Mouse (Mus musculus) CH12.LX (cell line): ENCODE measurements around the gene Tyro3. TPM values are rescaled to one million over a fixed set of nuclear protein-coding genes. Genes with fewer than 3 reads are reported as not detected.
A peak's percentile ranks its signal among the peaks of the same experiment; 100 is the strongest.

Source experiments
- DNase-seq: peaks from one replicate; pipeline ENCODE4 v3.0.0-alpha.2; 2013; ENCODE audit errors: extremely low read depth
- H3K27ac ChIP-seq: 2 replicates; pipeline ENCODE4 v1.5.1; 2012; ENCODE audit warnings: low read depth, mild to moderate bottlenecking, control low read depth, moderate library complexity; ENCODE audit not compliant: insufficient read depth
- H3K27me3 ChIP-seq: replicated peaks from 2 replicates; pipeline ENCODE3; 2012; ENCODE audit warnings: inconsistent platforms
- H3K36me3 ChIP-seq, 2 experiments: replicated peaks in 1 of 2; 2 replicates each; pipeline versions ENCODE3 to v1.6.1; 2012; ENCODE audit warnings: inconsistent platforms in 1 of 2, low read length in 1 of 2, mild to moderate bottlenecking in 1 of 2, mixed read lengths in 1 of 2, moderate library complexity in 1 of 2; ENCODE audit not compliant: control insufficient read depth in 1 of 2, insufficient read depth in 1 of 2
- H3K4me1 ChIP-seq, 2 experiments: 2 replicates each; pipeline ENCODE4 v1.6.1; 2012; ENCODE audit warnings: inconsistent platforms in 1 of 2, moderate library complexity in 1 of 2; ENCODE audit not compliant: insufficient read depth in 2 of 2, control insufficient read depth in 1 of 2
- H3K4me2 ChIP-seq: 2 replicates; pipeline ENCODE4 v1.6.1; 2012; ENCODE audit warnings: low read depth, mild to moderate bottlenecking, control low read depth; ENCODE audit not compliant: poor library complexity, insufficient read depth, severe bottlenecking
- H3K4me3 ChIP-seq, 3 experiments: fragments of 150-350 bp in 1 of 3; sonication (generic) in 1 of 3; replicated peaks in 1 of 3; 2 replicates each; pipeline versions ENCODE3 to v1.5.1; 2011 to 2012; ENCODE audit warnings: low read depth in 2 of 3, low read length in 2 of 3, mild to moderate bottlenecking in 2 of 3, moderate library complexity in 2 of 3, control low read depth in 1 of 3, improper control_type of control experiment in 1 of 3, inconsistent platforms in 1 of 3, mixed read lengths in 1 of 3; ENCODE audit not compliant: poor library complexity in 1 of 3
- H3K79me2 ChIP-seq: replicated peaks from 2 replicates; pipeline ENCODE4 v1.6.1; 2012; ENCODE audit warnings: mild to moderate bottlenecking, moderate library complexity; ENCODE audit not compliant: control insufficient read depth, poor library complexity, insufficient read depth, severe bottlenecking; ENCODE audit errors: extremely low read depth
- H3K9ac ChIP-seq: 2 replicates; pipeline ENCODE4 v1.6.1; 2012; ENCODE audit warnings: low read depth, mild to moderate bottlenecking, control low read depth, moderate library complexity; ENCODE audit not compliant: insufficient read depth
- H3K9me3 ChIP-seq: replicated peaks from 2 replicates; pipeline ENCODE3; 2012; ENCODE audit warnings: low read length, inconsistent platforms, mixed read lengths
- BHLHE40 ChIP-seq: IDR thresholded peaks from 2 replicates; pipeline ENCODE4 v1.6.1; 2011; ENCODE audit warnings: mild to moderate bottlenecking, low read depth, low read length, improper control_type of control experiment
- CHD1 ChIP-seq: IDR thresholded peaks from 2 replicates; pipeline ENCODE4 v1.6.1; 2012; ENCODE audit warnings: low read depth, low read length, improper control_type of control experiment, inconsistent platforms
- CHD2 ChIP-seq: IDR thresholded peaks from 2 replicates; pipeline ENCODE4 v1.6.1; 2011; ENCODE audit warnings: low read length, improper control_type of control experiment
- E2F4 ChIP-seq: IDR thresholded peaks from 2 replicates; pipeline ENCODE4 v1.6.1; 2011; ENCODE audit warnings: low read depth, low read length, improper control_type of control experiment; ENCODE audit not compliant: insufficient replicate concordance
- ELF1 ChIP-seq: IDR thresholded peaks from 2 replicates; pipeline ENCODE4 v1.6.1; 2014; ENCODE audit warnings: low read depth, mild to moderate bottlenecking, inconsistent platforms, low read length, improper control_type of control experiment
- EP300 ChIP-seq: IDR thresholded peaks from 2 replicates; pipeline ENCODE4 v1.6.1; 2011; ENCODE audit warnings: low read length, improper control_type of control experiment
- ETS1 ChIP-seq: conservative IDR thresholded peaks from 2 replicates; pipeline ENCODE4 v1.6.1; 2012; ENCODE audit warnings: low read depth, mild to moderate bottlenecking, inconsistent platforms, low read length, improper control_type of control experiment, moderate library complexity
- HCFC1 ChIP-seq: IDR thresholded peaks from 2 replicates; pipeline ENCODE4 v1.6.1; 2012; ENCODE audit warnings: low read depth, mild to moderate bottlenecking, inconsistent platforms, low read length, improper control_type of control experiment
- IRF4 ChIP-seq: IDR thresholded peaks from 2 replicates; pipeline ENCODE4 v1.6.1; 2014; ENCODE audit warnings: low read depth, mild to moderate bottlenecking, inconsistent platforms, low read length, improper control_type of control experiment
- JUN ChIP-seq: IDR thresholded peaks from 2 replicates; pipeline ENCODE4 v1.6.1; 2011; ENCODE audit warnings: low read depth, mild to moderate bottlenecking, low read length, improper control_type of control experiment, moderate library complexity; ENCODE audit not compliant: insufficient read depth
- JUND ChIP-seq: conservative IDR thresholded peaks from 2 replicates; pipeline ENCODE4 v1.6.1; 2011; ENCODE audit warnings: low read depth, low read length, improper control_type of control experiment
- MAFK ChIP-seq: IDR thresholded peaks from 2 replicates; pipeline ENCODE4 v1.6.1; 2011; ENCODE audit warnings: low read length, improper control_type of control experiment; ENCODE audit not compliant: insufficient replicate concordance
- MAZ ChIP-seq: IDR thresholded peaks from 2 replicates; pipeline ENCODE4 v1.6.1; 2012; ENCODE audit warnings: low read depth, mild to moderate bottlenecking, inconsistent platforms, low read length, improper control_type of control experiment, moderate library complexity
- MEF2A ChIP-seq: IDR thresholded peaks from 2 replicates; pipeline ENCODE4 v1.6.1; 2014; ENCODE audit warnings: low read depth, mild to moderate bottlenecking, inconsistent platforms, low read length, improper control_type of control experiment, borderline replicate concordance
- MXI1 ChIP-seq: IDR thresholded peaks from 2 replicates; pipeline ENCODE4 v1.6.1; 2011; ENCODE audit warnings: mild to moderate bottlenecking, low read depth, low read length, improper control_type of control experiment
- NELFE ChIP-seq: IDR thresholded peaks from 2 replicates; pipeline ENCODE4 v1.6.1; 2011; ENCODE audit warnings: low read depth, low read length, improper control_type of control experiment
- NRF1 ChIP-seq: IDR thresholded peaks from 2 replicates; pipeline ENCODE4 v1.6.1; 2014; ENCODE audit warnings: low read depth, mild to moderate bottlenecking, inconsistent platforms, low read length, improper control_type of control experiment, moderate library complexity
- PAX5 ChIP-seq: IDR thresholded peaks from 2 replicates; pipeline ENCODE4 v1.6.1; 2012; ENCODE audit warnings: low read length, inconsistent platforms, mixed read lengths
- POLR2A ChIP-seq: IDR thresholded peaks from 2 replicates; pipeline ENCODE4 v1.6.1; 2011; ENCODE audit warnings: low read depth, mild to moderate bottlenecking, improper control_type of control experiment, low read length
- POLR2AphosphoS2 ChIP-seq: IDR thresholded peaks from 2 replicates; pipeline ENCODE4 v1.6.1; 2011; ENCODE audit warnings: low read depth, low read length, improper control_type of control experiment
- RAD21 ChIP-seq: IDR thresholded peaks from 2 replicates; pipeline ENCODE4 v1.6.1; 2011; ENCODE audit warnings: low read depth, mild to moderate bottlenecking, low read length, improper control_type of control experiment, moderate library complexity
- RCOR1 ChIP-seq: conservative IDR thresholded peaks from 2 replicates; pipeline ENCODE4 v1.6.1; 2012; ENCODE audit warnings: low read depth, mild to moderate bottlenecking, inconsistent platforms, low read length, improper control_type of control experiment
- SMC3 ChIP-seq: IDR thresholded peaks from 2 replicates; pipeline ENCODE4 v1.6.1; 2011; ENCODE audit warnings: low read depth, low read length, improper control_type of control experiment
- TBP ChIP-seq: conservative IDR thresholded peaks from 2 replicates; pipeline ENCODE4 v1.6.1; 2011; ENCODE audit warnings: low read depth, low read length, improper control_type of control experiment
- TCF12 ChIP-seq: IDR thresholded peaks from 2 replicates; pipeline ENCODE4 v1.6.1; 2014; ENCODE audit warnings: low read depth, mild to moderate bottlenecking, inconsistent platforms, low read length, improper control_type of control experiment
- UBTF ChIP-seq: IDR thresholded peaks from 2 replicates; pipeline ENCODE4 v1.6.1; 2012; ENCODE audit warnings: low read depth, mild to moderate bottlenecking, inconsistent platforms, low read length, improper control_type of control experiment, moderate library complexity
- USF2 ChIP-seq: conservative IDR thresholded peaks from 2 replicates; pipeline ENCODE4 v1.6.1; 2011; ENCODE audit warnings: low read depth, low read length, improper control_type of control experiment
- ZKSCAN1 ChIP-seq: IDR thresholded peaks from 2 replicates; pipeline ENCODE4 v1.6.1; 2012; ENCODE audit warnings: low read depth, inconsistent platforms, low read length, improper control_type of control experiment, borderline replicate concordance
- ZMIZ1 ChIP-seq: IDR thresholded peaks from 2 replicates; pipeline ENCODE4 v1.6.1; 2012; ENCODE audit warnings: low read depth, mild to moderate bottlenecking, inconsistent platforms, low read length, improper control_type of control experiment
- ZNF384 ChIP-seq: IDR thresholded peaks from 2 replicates; pipeline ENCODE4 v1.6.1; 2012; ENCODE audit warnings: low read depth, low read length, improper control_type of control experiment, inconsistent platforms
- dilution Hi-C: fragments of 300-500 bp; cut with MboI; formaldehyde crosslinking; loops from 2 replicates; pipeline ENCODE4 v1.14.3; 2020; ENCODE audit warnings: low sequenced_read_pairs; ENCODE audit not compliant: extremely low pct_unique_long_range_greater_than_20kb, extremely low pct_ligation_motif_present
- in situ Hi-C: fragments of 300-500 bp; cut with MboI; formaldehyde crosslinking; loops from 3 replicates; pipeline ENCODE4 v1.14.3; 2019; ENCODE audit warnings: low sequenced_read_pairs, low pct_ligation_motif_present, low pct_unique_long_range_greater_than_20kb, mixed read lengths
- polyA plus RNA-seq: library from polyadenylated mRNA; unstranded; fragments of >175 nt; gene quantifications from 2 replicates; pipeline ENCODE4 v1.2.1, GENCODE M21; 2012; ENCODE audit warnings: low read depth; ENCODE audit not compliant: insufficient read length
- total RNA-seq, 2 experiments: library from RNA; depleted of rRNA; stranded (reverse); fragments of 300-350 nt in 1 of 2; fragments of >200 nt in 1 of 2; gene quantifications; 2 replicates each; pipeline ENCODE4 v1.2.3; 2012 to 2014

Tyro3 gene
- total and polyA plus RNA-seq, 3 experiments: 20.3 to 39.7 (median 23.7) TPM

GRCm38 (mm10) chr2:119789996-119790395 lies 7.5 kb upstream of the Tyro3 start:
- Histone ChIP-seq H3K27me3 (peaks cover 7% of the 10 kb centered on the region), H3K4me2 (no peak overlapping the region), H3K27ac (no peak overlapping the region), H3K4me3 (no peak overlapping the region), H3K9ac (no peak overlapping the region), H3K9me3 (no peaks in the 10 kb centered on the region), H3K4me1 (peaks cover 0 to 14% of the 10 kb centered on the region in 2 experiments; a peak in 2 of 4 replicates), H3K79me2 (peaks cover 9% of the 10 kb centered on the region; the same call in 1 of the 2 replicates), H3K36me3 (peaks cover 2 to 8% of the 10 kb centered on the region in 2 experiments)
- DNase-seq: no peak
- TF ChIP-seq CHD1: no peak
- no peak for TF ChIP-seq JUN
- no peak for TF ChIP-seq JUND
- no peak for TF ChIP-seq NELFE
- no peak for TF ChIP-seq PAX5
- TF ChIP-seq RCOR1: no peak
- no peak for TF ChIP-seq USF2
- no peak for TF ChIP-seq HCFC1
- TF ChIP-seq ZKSCAN1: no peak
- TF ChIP-seq IRF4: no peak
- TF ChIP-seq BHLHE40: no peak
- TF ChIP-seq ETS1: no peak
- no peak for TF ChIP-seq MXI1
- no peak for TF ChIP-seq MAZ
- no peak for TF ChIP-seq CHD2
- TF ChIP-seq POLR2A: no peak
- no peak for TF ChIP-seq MAFK
- dilution Hi-C loops: no loop called here
- in situ Hi-C loops: no loop called here

GRCm38 (mm10) chr2:119798246-119798927 lies 854 bp downstream of the Tyro3 start:
- Histone ChIP-seq H3K4me3 (peak overlapping the region in 1 of 3 experiments; percentile 37), H3K27ac (no peak overlapping the region), H3K9ac (no peak overlapping the region), H3K36me3 (peaks cover 0 to 11% of the 10 kb centered on the region in 2 experiments), H3K4me1 (peaks cover 19 to 41% of the 10 kb centered on the region in 2 experiments), H3K9me3 (no peaks in the 10 kb centered on the region), H3K79me2 (no peaks in the 10 kb centered on the region), H3K4me2 (peak overlapping the region; percentile 60), H3K27me3 (peaks cover 31% of the 10 kb centered on the region)
- DNase-seq: peak; percentile 48
- in situ Hi-C loops (loop anchor here (5.0 kb wide), 2 partner anchors 34 to 89 kb away; no protein-coding TSS in a partner anchor), dilution Hi-C loops (no loop called here)
- TF ChIP-seq MAFK: no peak
- TF ChIP-seq PAX5: no peak
- TF ChIP-seq POLR2AphosphoS2: no peak
- TF ChIP-seq TBP: no peak
- TF ChIP-seq NELFE: no peak
- no peak for TF ChIP-seq MEF2A
- peak; percentile 71 for TF ChIP-seq RAD21
- TF ChIP-seq JUND: no peak
- TF ChIP-seq ZMIZ1: no peak
- TF ChIP-seq NRF1: 0 out of 2 replicates have a peak, but pooled peaks have one; percentile 5
- no peak for TF ChIP-seq ZNF384
- 0 out of 2 replicates have a peak, but pooled peaks have one; percentile 5 for TF ChIP-seq BHLHE40
- no peak for TF ChIP-seq E2F4
- TF ChIP-seq CHD1: no peak
- 0 out of 2 replicates have a peak, but pooled peaks have one; percentile 13 for TF ChIP-seq MXI1
- TF ChIP-seq TCF12: no peak
- no peak for TF ChIP-seq UBTF
- peak; percentile 78 for TF ChIP-seq SMC3
- TF ChIP-seq ZKSCAN1: peak; percentile 73
- no peak for TF ChIP-seq USF2
- TF ChIP-seq ELF1: no peak
- TF ChIP-seq EP300: no peak
- TF ChIP-seq POLR2A: no peak
